Mouse (Mus musculus) kidney, adult 18-20 months (tissue): Measurements from ENCODE around the gene Nmrk1.

Experiments used
- DNase-seq: peaks from one replicate; pipeline ENCODE4 v3.0.0; 2021

Nmrk1 gene

GRCm38 (mm10) chr19:18619060-18619459 is 12.7 kb upstream of the Nmrk1 start:
- DNase-seq: no peak

GRCm38 (mm10) chr19:18619691-18620090 is 12.1 kb upstream of the Nmrk1 start:
- DNase-seq: no peak

GRCm38 (mm10) chr19:18623894-18624293 is 7.9 kb upstream of the Nmrk1 start:
- DNase-seq: no peak

- DNase-seq: peak; percentile 88
Observed at GRCm38 (mm10) chr19:18629589-18629988, 2.2 kb upstream of the Nmrk1 start.

- DNase-seq: peak; percentile 65
Observed at GRCm38 (mm10) chr19:18630221-18631119, 1.3 kb upstream of the Nmrk1 start.

GRCm38 (mm10) chr19:18631161-18631643 is 548 bp upstream of the Nmrk1 start:
- peak; percentile 76 for DNase-seq

GRCm38 (mm10) chr19:18632231-18633185 is 758 bp downstream of the Nmrk1 start:
- peak; percentile 62 for DNase-seq

GRCm38 (mm10) chr19:18637954-18638353 is 6.2 kb downstream of the Nmrk1 start:
- no peak for DNase-seq

- DNase-seq: no peak
Observed at GRCm38 (mm10) chr19:18638949-18639348, 7.2 kb downstream of the Nmrk1 start.

- DNase-seq: no peak
Observed at GRCm38 (mm10) chr19:18639552-18639951, 7.8 kb downstream of the Nmrk1 start.

DNA sequence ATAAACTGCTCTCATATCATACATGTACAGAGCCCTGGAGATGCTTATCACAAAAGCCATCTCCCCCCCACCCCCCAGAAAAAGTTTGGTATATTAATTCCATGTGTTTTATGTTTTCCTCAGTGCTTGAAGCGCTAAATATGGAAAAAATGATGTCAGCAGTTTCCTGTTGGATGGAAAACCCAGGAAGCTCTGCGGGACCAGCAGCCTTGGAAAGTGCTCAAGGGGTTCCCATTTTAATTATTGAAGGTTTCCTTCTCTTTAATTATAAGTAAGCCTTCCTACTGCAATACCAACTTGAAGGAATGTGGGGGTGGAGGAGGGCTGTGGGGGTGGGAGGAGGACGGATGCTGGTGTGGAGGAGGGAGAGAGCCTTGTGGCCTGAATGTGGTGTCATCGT is 9.3 kb downstream of the Nmrk1 start:
- no peak for DNase-seq

GRCm38 (mm10) chr19:18643411-18643810 is 11.7 kb downstream of the Nmrk1 start:
- DNase-seq: no peak

DNA sequence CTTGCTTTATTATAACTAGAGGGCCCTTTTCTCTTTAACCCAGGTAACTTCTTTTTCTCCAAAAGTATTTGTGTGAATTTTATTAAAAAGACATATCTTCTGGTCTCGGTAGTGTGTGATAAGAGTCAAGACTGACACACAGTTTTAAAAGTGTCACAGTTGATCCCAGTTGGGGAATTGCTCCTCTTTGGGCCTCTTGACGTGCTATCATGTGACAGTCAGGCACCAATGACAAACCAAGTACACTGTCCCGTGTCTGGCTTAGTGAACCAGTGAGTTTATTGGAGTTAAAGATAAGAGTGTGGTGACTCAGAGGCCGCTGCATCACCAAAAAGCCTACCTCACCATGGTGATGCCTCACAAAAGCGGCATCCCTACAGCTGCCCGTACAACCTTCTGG is 12.3 kb downstream of the Nmrk1 start:
- no peak for DNase-seq

- DNase-seq: no peak
Observed at GRCm38 (mm10) chr19:18646397-18646796, 14.6 kb downstream of the Nmrk1 start.

DNA sequence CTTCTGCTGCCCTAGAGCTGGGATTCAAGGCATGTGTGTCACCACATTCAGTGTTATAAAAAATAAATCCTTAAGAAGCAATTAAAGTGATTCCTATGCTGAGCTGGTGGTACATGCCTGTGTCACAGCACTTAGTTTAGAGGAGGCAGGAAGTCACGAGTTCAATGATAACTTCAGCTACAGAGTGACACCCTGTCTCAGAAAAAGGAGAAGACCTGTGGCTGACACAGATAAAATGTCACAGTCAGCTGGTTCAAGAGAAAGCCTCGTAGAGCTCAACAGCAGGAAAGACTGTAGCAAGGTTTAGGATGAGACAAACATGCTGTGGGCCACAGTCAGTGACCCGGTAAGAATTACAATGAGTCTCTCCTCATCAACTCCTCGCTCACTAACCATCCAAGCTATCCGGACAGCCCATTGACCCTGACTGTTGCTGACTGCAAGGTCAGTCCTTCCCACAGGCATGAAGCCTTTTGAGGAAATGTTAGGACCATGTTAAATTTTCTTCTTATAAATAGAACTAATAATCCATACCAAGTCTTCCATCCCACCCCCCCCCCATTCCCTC is 15.2 kb downstream of the Nmrk1 start:
- DNase-seq: no peak

- no peak for DNase-seq
Observed at GRCm38 (mm10) chr19:18647775-18648557, 16.2 kb downstream of the Nmrk1 start.

GRCm38 (mm10) chr19:18648558-18648945 is 16.8 kb downstream of the Nmrk1 start:
- DNase-seq: no peak

DNA sequence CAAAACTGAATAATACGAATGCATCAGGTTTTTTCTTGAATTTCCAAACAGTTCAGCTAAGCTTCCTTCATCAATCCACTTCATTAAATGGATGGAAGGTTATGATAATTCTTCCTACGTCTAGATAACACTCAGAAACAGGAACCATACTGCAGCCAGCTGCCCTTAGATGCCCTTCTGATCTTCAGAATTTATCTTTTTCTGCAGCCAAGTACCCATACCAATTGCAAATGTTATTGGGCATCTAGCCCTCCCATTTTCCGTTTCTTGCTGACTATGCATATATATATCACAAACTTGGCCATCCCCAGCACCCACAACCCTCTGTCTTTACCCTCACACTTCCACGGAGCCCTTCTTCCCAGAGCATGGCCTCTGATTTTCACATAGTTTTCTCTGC is 18.2 kb downstream of the Nmrk1 start:
- DNase-seq: no peak

GRCm38 (mm10) chr19:18650473-18650872 is 18.7 kb downstream of the Nmrk1 start:
- no peak for DNase-seq

GRCm38 (mm10) chr19:18652592-18652991 is 20.8 kb downstream of the Nmrk1 start:
- no peak for DNase-seq

- DNase-seq: no peak
Observed at GRCm38 (mm10) chr19:18653058-18653457, 21.3 kb downstream of the Nmrk1 start.

GRCm38 (mm10) chr19:18654330-18654729 is 22.6 kb downstream of the Nmrk1 start:
- no peak for DNase-seq
